Mouse (Mus musculus) layer of hippocampus, adult 8-10 months (tissue): ENCODE measurements around the gene Vash1. TPM values are rescaled to one million over a fixed set of nuclear protein-coding genes. Genes with fewer than 3 reads are reported as not detected.

Experiments used
- DNase-seq, 2 experiments: peaks; one replicate each; pipeline ENCODE4 v3.0.0; 2022; ENCODE audit warnings: low spot score in 2 of 2
- total RNA-seq, 4 experiments: library from RNA; stranded (reverse); gene quantifications; 2 replicates each; pipeline ENCODE4 v1.2.4; 2022

Gene Vash1
- total RNA-seq, 4 experiments from 2014 or later, result 32.8 to 42.2 (median 37.2) TPM

DNA sequence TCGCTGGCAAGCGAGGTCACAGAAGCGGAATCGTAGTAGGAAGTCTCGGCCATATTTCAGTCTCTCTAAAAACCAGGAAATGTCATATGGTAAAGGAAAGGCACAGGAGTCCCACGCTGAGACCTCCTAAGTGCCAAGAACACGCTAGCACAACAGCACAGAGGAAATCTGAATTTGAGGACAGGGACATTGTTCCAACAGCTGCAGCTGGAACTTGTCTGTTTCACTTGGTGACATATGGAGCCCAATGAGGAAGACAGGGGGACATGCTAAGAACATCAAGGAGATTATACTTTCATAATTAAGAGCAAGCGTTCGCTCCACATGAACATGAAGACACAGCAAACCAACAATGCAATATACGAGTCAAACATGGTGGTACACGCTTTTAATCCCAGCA is 38.5 kb downstream of the Vash1 start:
- no peak for DNase-seq

DNA sequence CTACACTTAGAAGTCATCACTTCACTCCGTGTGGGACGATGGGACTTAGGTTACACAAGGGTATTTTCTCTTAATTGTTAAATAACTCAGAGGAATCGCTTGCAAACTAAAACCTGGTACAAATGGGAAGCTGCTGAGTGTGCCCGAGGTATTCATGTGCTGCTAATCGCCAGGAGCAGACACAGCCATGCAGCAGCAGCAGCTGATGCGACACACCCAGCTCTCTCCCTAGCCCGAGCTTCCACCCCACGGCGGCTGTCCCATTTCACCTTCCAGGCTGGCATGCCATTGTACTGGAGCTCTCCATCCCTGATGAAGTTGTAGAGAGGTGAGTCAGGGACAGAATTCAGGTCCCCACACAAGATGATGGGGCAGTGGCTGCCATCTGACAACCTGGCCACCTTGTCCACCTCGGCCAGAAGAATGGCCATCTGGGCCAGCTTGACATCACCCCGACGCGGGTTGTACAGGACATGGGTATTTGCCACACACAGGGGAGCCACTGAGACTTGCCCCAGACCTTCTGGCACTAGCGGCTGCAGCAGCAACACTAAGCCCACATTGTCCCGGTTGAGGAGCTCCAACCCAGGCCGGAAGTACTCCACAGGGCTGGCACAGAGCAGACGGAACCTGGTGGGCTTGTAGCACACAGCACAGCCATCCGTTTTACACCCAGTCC is 41.6 kb downstream of the Vash1 start:
- DNase-seq, result no peak

DNA sequence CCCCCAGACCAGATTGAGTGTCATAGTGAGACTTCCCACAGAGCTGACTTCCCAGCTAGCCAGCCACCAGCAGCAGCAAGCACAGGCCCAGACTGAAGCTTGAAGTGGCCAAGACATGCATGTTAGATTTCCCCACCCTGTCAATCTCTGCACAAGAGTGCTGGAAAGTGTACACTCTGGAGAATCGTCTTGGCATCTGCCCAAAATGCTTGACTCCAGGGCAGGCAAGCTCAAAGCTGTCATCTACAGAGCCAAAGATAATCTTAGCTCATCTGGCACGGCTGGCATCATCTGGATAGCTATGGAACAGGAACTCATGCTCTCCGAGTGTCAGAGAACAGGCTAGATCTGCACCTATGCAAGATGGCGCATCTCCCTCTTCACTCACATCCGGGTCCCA is 43.0 kb downstream of the Vash1 start:
- DNase-seq, result no peak

DNA sequence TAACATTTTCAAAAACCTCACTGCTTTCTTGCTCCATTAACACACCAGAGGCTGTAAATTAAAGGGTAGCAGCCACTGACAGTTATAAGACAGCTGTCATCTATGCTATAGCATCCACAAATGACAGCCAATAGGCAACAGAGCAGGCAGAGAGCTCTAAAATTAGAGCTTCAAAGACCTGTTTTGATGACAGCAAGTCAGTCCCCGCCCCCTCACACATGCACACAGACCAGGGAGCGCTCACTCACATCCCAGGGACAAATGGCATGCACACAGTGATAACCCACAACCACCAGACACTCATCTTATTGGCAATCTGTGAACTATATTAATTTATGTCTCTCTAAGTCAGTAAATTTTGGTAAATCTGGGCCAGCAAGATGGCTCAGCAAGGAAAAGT is 45.8 kb downstream of the Vash1 start:
- DNase-seq, result no peak

DNA sequence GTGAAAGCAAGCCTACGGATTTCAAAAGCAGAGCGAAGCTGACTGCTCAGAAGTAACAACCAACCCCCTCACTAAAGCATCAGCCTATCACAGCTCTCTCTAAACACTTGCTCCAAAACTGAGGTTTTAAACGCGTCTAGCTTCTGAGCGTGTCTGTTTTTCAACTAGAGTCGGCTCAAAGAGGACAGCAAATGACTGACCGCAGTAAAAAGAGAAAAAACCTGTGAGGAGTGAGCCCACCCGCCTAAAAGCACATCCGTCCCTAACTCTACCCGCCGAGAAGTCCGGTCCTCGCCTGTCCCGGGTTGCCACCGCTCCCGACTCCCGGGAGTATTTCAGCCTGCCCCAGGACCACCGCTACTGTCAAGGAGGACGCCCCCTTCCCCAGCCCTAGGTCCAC is 47.2 kb downstream of the Vash1 start:
- no peak for DNase-seq

DNA sequence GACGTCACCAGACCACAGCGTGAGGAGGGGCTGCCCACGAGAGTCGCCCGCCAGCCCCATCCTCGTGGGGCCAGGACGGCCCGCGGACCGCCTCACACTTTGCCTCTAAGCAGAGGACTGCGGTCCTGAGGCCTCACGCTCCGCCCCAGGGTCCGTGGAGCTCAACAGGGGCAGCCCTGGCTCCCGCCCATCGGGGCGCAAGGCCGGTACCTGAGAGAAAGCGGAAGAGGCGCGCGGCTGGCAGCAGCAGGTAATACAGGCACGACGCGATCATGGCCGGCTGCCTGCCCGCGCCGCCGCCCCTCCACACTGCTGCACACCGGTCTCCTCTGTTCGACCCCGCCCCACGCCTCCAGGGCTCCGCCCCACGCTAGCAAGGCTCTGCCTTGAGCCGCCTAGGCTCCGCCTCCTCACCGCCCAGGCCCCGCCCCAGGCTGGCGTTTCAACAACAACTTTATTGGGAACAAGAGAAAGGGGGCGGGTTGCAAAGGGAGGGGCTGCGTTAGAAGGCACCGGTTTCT is 47.7 kb downstream of the Vash1 start, which contains the start of gene Angel1:
Gene Angel1, minus strand, starts transcription at position 341 of the 521 bp plus-strand sequence.
- DNase-seq, result peak; percentile 92

DNA sequence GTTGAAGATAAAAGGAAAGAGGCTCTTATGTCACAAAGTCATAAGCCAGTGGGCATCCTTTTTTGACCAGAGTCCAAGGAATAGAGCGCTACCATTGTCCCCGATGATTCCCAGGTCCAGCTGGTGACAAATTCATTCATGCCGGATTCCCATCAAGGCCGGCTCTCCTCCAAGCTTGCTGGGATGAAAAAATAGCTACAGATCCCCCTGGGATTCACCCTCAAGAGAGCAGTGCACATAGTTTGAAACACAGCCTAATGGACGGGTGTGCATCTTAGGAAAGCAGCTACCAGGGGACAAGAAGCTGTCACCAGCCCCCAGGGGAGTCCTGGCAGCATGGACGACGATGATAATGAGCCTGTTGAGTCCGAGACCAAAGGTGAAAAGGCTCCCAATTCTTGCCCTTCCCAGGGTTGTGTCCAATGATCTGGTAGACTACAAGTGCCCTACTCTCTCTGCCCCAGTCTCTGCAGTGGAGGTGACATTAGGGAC is 55.9 kb downstream of the Vash1 start, which contains the start of gene Lrrc74a:
Gene Lrrc74a, plus strand, starts transcription at position 51 of the 492 bp plus-strand sequence.
- no peak for DNase-seq

Other genes starting within 250 kb of the Vash1 start
- gene Angel1, start 47.8 kb downstream of the Vash1 start, total RNA-seq, result 1 to 10 TPM; 5.4 to 8.3 (median 7.1) TPM
- not detected for gene Lrrc74a, start 55.7 kb downstream of the Vash1 start, total RNA-seq
- gene Irf2bpl, start 206.1 kb downstream of the Vash1 start, total RNA-seq, result 10 to 100 TPM; 61.7 to 72.0 (median 66.8) TPM